Mouse (Mus musculus): ENCODE results near the gene Fsip1.

DNA sequence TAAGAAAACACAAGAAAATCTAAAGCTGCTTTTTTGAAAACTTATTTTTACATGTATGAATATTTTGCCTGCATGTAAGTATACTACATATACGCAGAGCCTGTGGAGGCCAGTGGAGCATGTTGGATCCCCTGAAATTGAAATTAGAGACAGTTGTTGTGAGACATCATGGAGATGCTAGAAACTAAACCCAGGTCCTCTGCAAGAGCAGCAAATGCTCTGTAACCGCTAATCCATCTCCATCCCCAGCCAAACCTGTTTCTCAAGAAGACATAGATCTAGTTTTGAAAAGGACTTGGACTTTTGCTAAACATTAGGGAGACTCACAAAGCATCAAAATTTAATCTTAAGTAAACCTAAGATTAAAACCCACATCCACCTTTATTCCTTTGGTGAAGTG, 95.8 kb downstream of the Fsip1 start:
- no peak for TF ChIP-seq MYOG (IDR thresholded peaks at IDR 0.05; ENCODE audit: control insufficient read depth in 1 of 3, insufficient read depth in 1 of 3, insufficient read length in 2 of 3, low read depth in 2 of 3)
- no peak for TF ChIP-seq POLR2A (IDR thresholded peaks at IDR 0.05; ENCODE audit: insufficient read length, low read depth)
- no peak for TF ChIP-seq SRF (IDR thresholded peaks at IDR 0.05; ENCODE audit: control insufficient read depth, insufficient read length, low read depth)
- TF ChIP-seq E2F4 (IDR thresholded peaks at IDR 0.05; ENCODE audit: insufficient read depth) = no peak
- no peak for TF ChIP-seq TCF12 (IDR thresholded peaks at IDR 0.05; ENCODE audit: insufficient read depth, poor library complexity, severe bottlenecking)
- no peak for TF ChIP-seq TCF3 (IDR thresholded peaks at IDR 0.05; ENCODE audit: insufficient read length, low read depth)
